Mouse (Mus musculus) heart, adult 2 months (tissue): ENCODE data around the gene Samm50.

ENCODE experiments used
- CTCF ChIP-seq: fragments of 200-600 bp; IDR thresholded peaks from 2 replicates; pipeline ENCODE4 v1.8.1; 2022; ENCODE audit warnings: antibody characterized with exemption, mild to moderate bottlenecking, moderate library complexity
- POLR2A ChIP-seq: fragments of 200-500 bp; IDR thresholded peaks from 2 replicates; pipeline ENCODE4 v1.6.1; 2011; ENCODE audit warnings: mild to moderate bottlenecking, low read depth, low read length, control low read depth; ENCODE audit not compliant: insufficient read depth

- TF ChIP-seq POLR2A (no peak), CTCF (no peak)
Observed at GRCm38 (mm10) chr15:84209517-84210412, 17.7 kb downstream of the Samm50 start.
